Mouse (Mus musculus): ENCODE data around the gene Plekha4.

- TF ChIP-seq CTCF (IDR thresholded peaks at IDR 0.05; ENCODE audit: low read depth) (no peak), EP300 (IDR thresholded peaks at IDR 0.05; ENCODE audit: low read depth) (no peak)
These were observed 70.9 kb downstream of the Plekha4 start for GRCm38 (mm10) chr7:45597013-45597412.

Measured in liver, postnatal 0 days (tissue).